Mouse (Mus musculus): ENCODE results near the gene Odf2l. TPM values are rescaled to one million over a fixed set of nuclear protein-coding genes. Genes with fewer than 3 reads are reported as not detected.

The Odf2l gene
- polyA plus RNA-seq, 1 experiment from 2014 or later = 13.7 TPM

GRCm38 (mm10) chr3:145171390-145172060, 53.1 kb downstream of the Odf2l start:
- no peak for ATAC-seq (replicated peaks)
- Histone ChIP-seq H3K36me3 (replicated peaks) (no peaks in the 10 kb centered on the region), H3K27me3 (replicated peaks) (no peaks in the 10 kb centered on the region), H3K4me2 (no peak overlapping the region), H3K4me1 (no peaks in the 10 kb centered on the region), H3K27ac (no peak overlapping the region), H3K9me3 (no peaks in the 10 kb centered on the region), H3K4me3 (no peak overlapping the region), H3K9ac (no peak overlapping the region)
- WGBS = 89% methylated on average over 4 of the region's 4 CpGs

GRCm38 (mm10) chr3:145184645-145185044, 66.3 kb downstream of the Odf2l start:
- no peak overlapping the region for H3K9ac ChIP-seq
- no peak overlapping the region for H3K4me3 ChIP-seq
- ATAC-seq (replicated peaks) = no peak
- H3K27ac ChIP-seq = no peak overlapping the region
- H3K9me3 ChIP-seq = no peaks in the 10 kb centered on the region
- H3K27me3 ChIP-seq (replicated peaks) = no peaks in the 10 kb centered on the region
- no peaks in the 10 kb centered on the region for H3K4me1 ChIP-seq
- no peak overlapping the region for H3K4me2 ChIP-seq
- H3K36me3 ChIP-seq (replicated peaks) = no peaks in the 10 kb centered on the region

GRCm38 (mm10) chr3:145191972-145192371, 73.6 kb downstream of the Odf2l start:
- no peaks in the 10 kb centered on the region for H3K9me3 ChIP-seq
- WGBS = 89% methylated on average over 2 of the region's 2 CpGs
- H3K27me3 ChIP-seq (replicated peaks) = no peaks in the 10 kb centered on the region
- H3K4me2 ChIP-seq = no peak overlapping the region
- H3K4me3 ChIP-seq = no peak overlapping the region
- no peak overlapping the region for H3K27ac ChIP-seq
- H3K36me3 ChIP-seq (replicated peaks) = no peaks in the 10 kb centered on the region
- no peaks in the 10 kb centered on the region for H3K4me1 ChIP-seq
- H3K9ac ChIP-seq = no peak overlapping the region
- ATAC-seq (replicated peaks) = no peak

- WGBS = 86% methylated on average over 8 of the region's 8 CpGs
- Histone ChIP-seq H3K4me3 (no peak overlapping the region), H3K4me1 (no peaks in the 10 kb centered on the region), H3K9ac (no peak overlapping the region), H3K27me3 (replicated peaks) (no peaks in the 10 kb centered on the region), H3K4me2 (no peak overlapping the region), H3K36me3 (replicated peaks) (no peaks in the 10 kb centered on the region), H3K9me3 (no peaks in the 10 kb centered on the region), H3K27ac (no peak overlapping the region)
- no peak for ATAC-seq (replicated peaks)
Measured at GRCm38 (mm10) chr3:145195240-145195923, 77.0 kb downstream of the Odf2l start.

GRCm38 (mm10) chr3:145198050-145198449, 79.7 kb downstream of the Odf2l start:
- Histone ChIP-seq H3K27ac (no peak overlapping the region), H3K9ac (no peak overlapping the region), H3K4me2 (no peak overlapping the region), H3K9me3 (no peaks in the 10 kb centered on the region), H3K4me1 (no peaks in the 10 kb centered on the region), H3K4me3 (no peak overlapping the region), H3K36me3 (replicated peaks) (no peaks in the 10 kb centered on the region), H3K27me3 (replicated peaks) (no peaks in the 10 kb centered on the region)
- no peak for ATAC-seq (replicated peaks)
- 67% methylated on average over 2 of the region's 2 CpGs for WGBS

Other genes with a start within 250 kb of the Odf2l start
- gene Clca4b, start 186.1 kb upstream of the Odf2l start, polyA plus RNA-seq (2015; fragmentation: Nextera tagmentation; extraction: Ambion mirVana) = not detected in 2 replicates
- 0.05 and 0.08 TPM in 2 replicates for gene Clca4a, start 143.5 kb upstream of the Odf2l start, polyA plus RNA-seq (2015; fragmentation: Nextera tagmentation; extraction: Ambion mirVana)
- gene Clca1, start 85.8 kb upstream of the Odf2l start, polyA plus RNA-seq (2015; fragmentation: Nextera tagmentation; extraction: Ambion mirVana) = not detected in 2 replicates
- 0.08 TPM in 2 replicates for gene Clca2, start 19.1 kb upstream of the Odf2l start, polyA plus RNA-seq (2015; fragmentation: Nextera tagmentation; extraction: Ambion mirVana)
- gene Col24a1, start 173.9 kb downstream of the Odf2l start, polyA plus RNA-seq (2015; fragmentation: Nextera tagmentation; extraction: Ambion mirVana) = 0.40 and 0.65 TPM in 2 replicates

Data from midbrain, embryonic 15.5 days (tissue).